Mouse (Mus musculus) myocyte (in vitro differentiated cells): Measurements from ENCODE around the gene Fhad1. TPM values are rescaled to one million over a fixed set of nuclear protein-coding genes. Genes with fewer than 3 reads are reported as not detected.

ENCODE experiments used
- H3K27me3 ChIP-seq: one replicate; pipeline ENCODE4 v1.6.1; 2011; ENCODE audit not compliant: control insufficient read depth, insufficient read depth, insufficient read length
- H3K36me3 ChIP-seq: one replicate; pipeline ENCODE4 v1.6.1; 2011; ENCODE audit not compliant: control insufficient read depth, insufficient read depth
- H3K4me2 ChIP-seq: one replicate; pipeline ENCODE4 v1.6.1; 2011; ENCODE audit warnings: low read depth, control low read depth
- H3K4me3 ChIP-seq: one replicate; pipeline ENCODE4 v1.5.1; 2011; ENCODE audit warnings: mild to moderate bottlenecking, control low read depth, moderate library complexity
- H3K79me2 ChIP-seq: one replicate; pipeline ENCODE4 v1.6.1; 2011; ENCODE audit not compliant: control insufficient read depth, insufficient read depth
- H3ac ChIP-seq: one replicate; pipeline ENCODE4 v1.6.1; 2011; ENCODE audit not compliant: control insufficient read depth, insufficient read length
- CEBPB ChIP-seq: IDR thresholded peaks from 2 replicates; pipeline ENCODE4 v1.6.1; 2011; ENCODE audit warnings: mild to moderate bottlenecking, moderate library complexity; ENCODE audit not compliant: poor library complexity, insufficient read depth, severe bottlenecking
- E2F4 ChIP-seq: IDR thresholded peaks from one replicate; pipeline ENCODE4 v1.6.1; 2011; ENCODE audit warnings: mild to moderate bottlenecking, control low read depth, moderate library complexity; ENCODE audit not compliant: insufficient read depth
- MAX ChIP-seq: IDR thresholded peaks from one replicate; pipeline ENCODE4 v1.6.1; 2011; ENCODE audit warnings: low read depth, mild to moderate bottlenecking, control low read depth
- MYOD1 ChIP-seq, 3 experiments: IDR thresholded peaks; one replicate each; pipeline ENCODE4 v1.6.1; 2011; ENCODE audit warnings: control low read depth in 2 of 3, low read depth in 2 of 3, mild to moderate bottlenecking in 2 of 3, moderate library complexity in 1 of 3; ENCODE audit not compliant: insufficient read length in 2 of 3, control insufficient read depth in 1 of 3
- MYOG ChIP-seq, 3 experiments: IDR thresholded peaks; one replicate each; pipeline ENCODE4 v1.6.1; 2011; ENCODE audit warnings: control low read depth in 2 of 3, low read depth in 2 of 3, mild to moderate bottlenecking in 2 of 3; ENCODE audit not compliant: insufficient read length in 2 of 3, control insufficient read depth in 1 of 3, insufficient read depth in 1 of 3
- POLR2A ChIP-seq: IDR thresholded peaks from one replicate; pipeline ENCODE4 v1.6.1; 2011; ENCODE audit warnings: low read depth, mild to moderate bottlenecking, control low read depth, moderate library complexity; ENCODE audit not compliant: insufficient read length
- POLR2AphosphoS2 ChIP-seq: IDR thresholded peaks from one replicate; pipeline ENCODE4 v1.6.1; 2011; ENCODE audit warnings: low read depth, control low read depth; ENCODE audit not compliant: insufficient read length
- REST ChIP-seq: IDR thresholded peaks from one replicate; pipeline ENCODE4 v1.6.1; 2011; ENCODE audit warnings: mild to moderate bottlenecking, control low read depth, moderate library complexity; ENCODE audit not compliant: insufficient read depth, insufficient read length
- SRF ChIP-seq: IDR thresholded peaks from one replicate; pipeline ENCODE4 v1.6.1; 2011; ENCODE audit warnings: low read depth; ENCODE audit not compliant: control insufficient read depth, insufficient read length
- TCF12 ChIP-seq: IDR thresholded peaks from one replicate; pipeline ENCODE4 v1.6.1; 2011; ENCODE audit warnings: mild to moderate bottlenecking, control low read depth; ENCODE audit not compliant: poor library complexity, insufficient read depth, severe bottlenecking
- TCF3 ChIP-seq: IDR thresholded peaks from one replicate; pipeline ENCODE4 v1.6.1; 2011; ENCODE audit warnings: low read depth, control low read depth; ENCODE audit not compliant: insufficient read length
- USF1 ChIP-seq: IDR thresholded peaks from one replicate; pipeline ENCODE4 v1.6.1; 2011; ENCODE audit warnings: low read depth, mild to moderate bottlenecking, control low read depth, moderate library complexity
- polyA plus RNA-seq: library from polyadenylated mRNA; unstranded; fragments of >200 nt; fragmentation: generic; extraction: Trizol; gene quantifications from one replicate; pipeline ENCODE4 v1.2.1, GENCODE M21; 2012; ENCODE audit warnings: missing spikeins

Fhad1 gene
- polyA plus RNA-seq, 1 experiment = 0.17 TPM

- H3K27me3 ChIP-seq = no peaks in the 10 kb centered on the region
- H3K4me2 ChIP-seq = no peak overlapping the region
- H3K36me3 ChIP-seq = no peaks in the 10 kb centered on the region
- no peak overlapping the region for H3K4me3 ChIP-seq
- H3K79me2 ChIP-seq = no peaks in the 10 kb centered on the region
- no peak for TF ChIP-seq SRF
- TF ChIP-seq MYOD1 (IDR thresholded peaks at IDR 0.05; ENCODE audit: control insufficient read depth in 1 of 3, insufficient read length in 2 of 3, low read depth in 2 of 3) = no peak
- no peak for TF ChIP-seq TCF3
- no peak for TF ChIP-seq POLR2AphosphoS2
- TF ChIP-seq TCF12 = no peak
- no peak for TF ChIP-seq MAX
- TF ChIP-seq E2F4 = no peak
- H3ac ChIP-seq = no peak overlapping the region
Measured at GRCm38 (mm10) chr4:142039662-142040353, 24.9 kb upstream of the Fhad1 start.

GRCm38 (mm10) chr4:142037897-142038296 is 23.0 kb upstream of the Fhad1 start:
- Histone ChIP-seq H3K4me2 (no peak overlapping the region), H3K79me2 (no peaks in the 10 kb centered on the region), H3K27me3 (no peaks in the 10 kb centered on the region), H3ac (no peak overlapping the region), H3K36me3 (no peaks in the 10 kb centered on the region), H3K4me3 (no peak overlapping the region)
- TF ChIP-seq REST (no peak), MYOD1 (IDR thresholded peaks at IDR 0.05; ENCODE audit: control insufficient read depth in 1 of 3, insufficient read length in 2 of 3, low read depth in 2 of 3) (no peak), MYOG (IDR thresholded peaks at IDR 0.05; ENCODE audit: control insufficient read depth in 1 of 3, insufficient read depth in 1 of 3, insufficient read length in 2 of 3, low read depth in 2 of 3) (no peak), SRF (no peak), TCF12 (no peak), POLR2AphosphoS2 (no peak), POLR2A (no peak), TCF3 (no peak), E2F4 (no peak), USF1 (no peak), CEBPB (no peak), MAX (no peak)

- H3K4me2 ChIP-seq = no peak overlapping the region
Measured at GRCm38 (mm10) chr4:142028533-142028932, 13.7 kb upstream of the Fhad1 start.

GRCm38 (mm10) chr4:142026965-142027364 is 12.1 kb upstream of the Fhad1 start:
- no peak overlapping the region for H3K4me2 ChIP-seq
- H3K27me3 ChIP-seq = no peaks in the 10 kb centered on the region
- H3K79me2 ChIP-seq = no peaks in the 10 kb centered on the region
- no peak overlapping the region for H3ac ChIP-seq
- H3K4me3 ChIP-seq = no peak overlapping the region
- no peaks in the 10 kb centered on the region for H3K36me3 ChIP-seq
- TF ChIP-seq E2F4 (no peak), SRF (no peak), TCF12 (no peak), CEBPB (no peak)

More at GRCm38 (mm10) chr4:142028533-142028932, 13.7 kb upstream of the Fhad1 start:
- Histone ChIP-seq H3K36me3 (no peaks in the 10 kb centered on the region), H3ac (no peak overlapping the region), H3K27me3 (no peaks in the 10 kb centered on the region), H3K79me2 (no peaks in the 10 kb centered on the region), H3K4me3 (no peak overlapping the region)
- TF ChIP-seq SRF (no peak), CEBPB (no peak), USF1 (no peak)

- TF ChIP-seq TCF12 (no peak), SRF (no peak), POLR2A (no peak)
- no peaks in the 10 kb centered on the region for H3K36me3 ChIP-seq
- no peak overlapping the region for H3ac ChIP-seq
Measured at GRCm38 (mm10) chr4:142024536-142024935, 9.7 kb upstream of the Fhad1 start.

More at GRCm38 (mm10) chr4:142024536-142024935, 9.7 kb upstream of the Fhad1 start:
- H3K4me2 ChIP-seq = no peak overlapping the region
- no peaks in the 10 kb centered on the region for H3K79me2 ChIP-seq
- H3K27me3 ChIP-seq = no peaks in the 10 kb centered on the region
- H3K4me3 ChIP-seq = no peak overlapping the region
